Mouse (Mus musculus) lung, postnatal 36 days (tissue): ENCODE results near the gene Acat2.
A peak's percentile ranks its signal among the peaks of the same experiment; 100 is the strongest.
"Not testable (repeated sequence)": the region's sequence is repeated elsewhere in the genome, so short reads cannot be mapped to it uniquely, and the experiment has no call there.

ENCODE experiments used
- DNase-seq: peaks from one replicate; pipeline ENCODE4 v3.0.0; 2022; ENCODE audit warnings: mixed read lengths

The Acat2 gene

GRCm38 (mm10) chr17:12905810-12906209 is 54.7 kb downstream of the Acat2 start:
- no peak for DNase-seq

- DNase-seq, result no peak
Observed at GRCm38 (mm10) chr17:12904349-12904748, 56.2 kb downstream of the Acat2 start.

- DNase-seq, result peak; percentile 70
Observed at GRCm38 (mm10) chr17:12903372-12904333, 56.9 kb downstream of the Acat2 start.

GRCm38 (mm10) chr17:12902291-12902690 is 58.3 kb downstream of the Acat2 start:
- DNase-seq, result no peak

GRCm38 (mm10) chr17:12898607-12899006 is 61.9 kb downstream of the Acat2 start:
- not testable (repeated sequence) for DNase-seq

GRCm38 (mm10) chr17:12897674-12898073 is 62.9 kb downstream of the Acat2 start:
- no peak for DNase-seq
